Comparison of ENCODE assay signal across 9 mouse cellular contexts in genomic region chr8:91801241-91801811, GRCm38 (mm10). TPM values are rescaled to one million over a fixed set of nuclear protein-coding genes. Genes with fewer than 3 reads are reported as not detected.
DNase-seq lines count a peak whose midpoint lies in the region; ATAC-seq and TF ChIP-seq lines count a peak whose summit lies in the region.
"Had no signal": no experiment of that assay in that cellular context is flagged by ENCODE, and none has a peak within 500 bp of the region (broad histone marks: within the 10 kb centered on the region; RNA-seq: fewer than 3 reads in every experiment).

No protein-coding gene starts in this region.

- peak overlapping the region; percentile 92 for H3K4me2 ChIP-seq in lung, postnatal 0 days (replicated peaks; ENCODE audit: low read depth, low read length)
- peak overlapping the region; percentile 93 for H3K4me2 ChIP-seq in stomach, embryonic 14.5 days (replicated peaks; ENCODE audit: low read depth, low read length)

- peak overlapping the region; percentile 90 for H3K27ac ChIP-seq in lung, postnatal 0 days (ENCODE audit: low read length)
- peak overlapping the region; percentile 78 for H3K27ac ChIP-seq in stomach, embryonic 14.5 days (ENCODE audit: low read length)
- H3K27ac ChIP-seq: macrophage had no signal

- H3K4me3 ChIP-seq in lung, postnatal 0 days (ENCODE audit: low read depth, low read length), result peak overlapping the region; percentile 72
- H3K4me3 ChIP-seq in stomach, embryonic 14.5 days (ENCODE audit: low read depth, low read length), result peak overlapping the region; percentile 51

- DNase-seq in ovary, postnatal 36 days (ENCODE audit: low spot score), result peak; percentile 73
- DNase-seq in ovary, postnatal 14 days (ENCODE audit: low spot score), result no peak
- DNase-seq in embryo, embryonic 10.5 days (ENCODE audit: low spot score), result peak; percentile 92
- DNase-seq in heart, adult 9 months (ENCODE audit: low spot score in 2 of 2), result peak; percentile 72 to 74
- DNase-seq in kidney, adult 9 months, result peak; percentile 88
- DNase-seq in lung, postnatal 0 days (ENCODE audit: low spot score), result peak; percentile 93
- no peak for DNase-seq in layer of hippocampus, adult 11-12 months (ENCODE audit: low spot score)

- H3K4me1 ChIP-seq in lung, postnatal 0 days (ENCODE audit: insufficient read depth, low read depth, low read length), result 0 out of 2 replicates have a peak, but pooled peaks cover 4% of the 10 kb centered on the region
- peaks cover 8% of the 10 kb centered on the region; the same call in 1 of the 2 replicates for H3K4me1 ChIP-seq in stomach, embryonic 14.5 days (ENCODE audit: control insufficient read depth, insufficient read depth, low read length)

- no peaks in the 10 kb centered on the region for H3K36me3 ChIP-seq in lung, postnatal 0 days (ENCODE audit: insufficient read depth, low read length)
- H3K36me3 ChIP-seq in stomach, embryonic 14.5 days (ENCODE audit: control insufficient read depth, insufficient read depth, low read length), result no peaks in the 10 kb centered on the region

- peak overlapping the region; percentile 64 for H3K9ac ChIP-seq in lung, postnatal 0 days (replicated peaks; ENCODE audit: low read depth)
- peak overlapping the region; percentile 47 for H3K9ac ChIP-seq in stomach, embryonic 14.5 days (replicated peaks; ENCODE audit: low read depth, low read length)

- TF ChIP-seq EP300 in lung, postnatal 0 days (IDR thresholded peaks at IDR 0.05), result no peak

- H3K9me3 ChIP-seq in lung, postnatal 0 days (ENCODE audit: low read length), result no peaks in the 10 kb centered on the region
- H3K9me3 ChIP-seq in stomach, embryonic 14.5 days (ENCODE audit: control insufficient read depth, low read depth, low read length), result no peaks in the 10 kb centered on the region

- ATAC-seq in lung, postnatal 0 days, result peak; percentile 86
- peak; percentile 75 for ATAC-seq in stomach, embryonic 14.5 days (ENCODE audit: insufficient number of reproducible peaks, insufficient read depth, low FRiP score, low read depth)

- no peak for TF ChIP-seq CTCF in lung, postnatal 0 days (IDR thresholded peaks at IDR 0.05)

- 0% methylated on average over 23 of the region's 57 CpGs for WGBS in lung, postnatal 0 days
- under 1% methylated on average over 57 of the region's 57 CpGs for WGBS in stomach, embryonic 14.5 days

- H3K27me3 ChIP-seq in lung, postnatal 0 days (replicated peaks; ENCODE audit: insufficient read depth, low read length), result peaks cover 57% of the 10 kb centered on the region
- peaks cover 72% of the 10 kb centered on the region for H3K27me3 ChIP-seq in stomach, embryonic 14.5 days (ENCODE audit: control insufficient read depth, insufficient read depth, low read length)

RNA-seq across cellular contexts. Expression of gene Irx3, which starts 0.5 kb away (rescaled TPM):
- polyA plus RNA-seq in lung, postnatal 0 days (2015; fragmentation: Nextera tagmentation; extraction: Ambion mirVana), result 36.6 and 43.9 TPM in 2 replicates
- 4.2 and 4.6 TPM in 2 replicates for polyA plus RNA-seq in stomach, embryonic 14.5 days (2014; fragmentation: Nextera tagmentation; extraction: Ambion mirVana)
- polyA plus RNA-seq: macrophage had no signal

Comparison
In these comparisons a context has a peak if more than half of its experiments do, and no peak if none do; other contexts are left out.
1. DNase-seq: peak in ovary, postnatal 36 days (single experiment), embryo, embryonic 10.5 days (single experiment), heart, adult 9 months (2 of 2), kidney, adult 9 months (single experiment) and lung, postnatal 0 days (single experiment); none in ovary, postnatal 14 days (single experiment) and layer of hippocampus, adult 11-12 months (single experiment).